Mouse (Mus musculus) heart, postnatal 25 days (tissue): ENCODE data around the gene Ripk3. TPM values are rescaled to one million over a fixed set of nuclear protein-coding genes. Genes with fewer than 3 reads are reported as not detected.
"Not testable (repeated sequence)": the region's sequence is repeated elsewhere in the genome, so short reads cannot be mapped to it uniquely, and the experiment has no call there.

Source experiments
- DNase-seq: peaks from one replicate; pipeline ENCODE4 v3.0.0; 2022; ENCODE audit warnings: low spot score
- intact Hi-C: fragments of 180-260 bp; cut with DNase I; formaldehyde crosslinking; loops from one replicate; pipeline ENCODE4 v1.15.1; 2025
- total RNA-seq, 2 experiments: library from RNA; stranded (reverse); gene quantifications; 2 replicates each; pipeline ENCODE4 v1.2.3; 2021

The Ripk3 gene
- total RNA-seq, 2 experiments from 2014 or later = 2.3 to 3.4 TPM

- intact Hi-C loops = no loop called here
- no peak for DNase-seq
Observed at GRCm38 (mm10) chr14:55765696-55766095, 23.0 kb downstream of the Ripk3 start, which contains the start of gene Ltb4r1. Gene Ltb4r1 (plus strand): TSS chr14:55765962.

- DNase-seq = no peak
Observed at GRCm38 (mm10) chr14:55763166-55763565, 25.5 kb downstream of the Ripk3 start.

GRCm38 (mm10) chr14:55762001-55762821 is 26.5 kb downstream of the Ripk3 start:
- intact Hi-C loops = no loop called here
- no peak for DNase-seq

More at GRCm38 (mm10) chr14:55763166-55763565, 25.5 kb downstream of the Ripk3 start:
- intact Hi-C loops = no loop called here

- DNase-seq = no peak
- intact Hi-C loops = no loop called here
Observed at GRCm38 (mm10) chr14:55761163-55761562, 27.5 kb downstream of the Ripk3 start, which contains the start of gene Ltb4r2. Gene Ltb4r2 (plus strand): TSS chr14:55761428.

GRCm38 (mm10) chr14:55760156-55760555 is 28.5 kb downstream of the Ripk3 start:
- peak; percentile 42 for DNase-seq
- intact Hi-C loops = not testable (repeated sequence)

- DNase-seq = no peak
- intact Hi-C loops = loop anchor here (5.0 to 10.0 kb wide), 2 partner anchors 131 to 264 kb away; partner anchors contain the start of gene Carmil3
Observed at GRCm38 (mm10) chr14:55758363-55758784, 30.3 kb downstream of the Ripk3 start, which contains the start of gene Cideb. Gene Cideb (minus strand): TSS chr14:55758458.

- DNase-seq = no peak
- intact Hi-C loops = loop anchor here (5.0 to 10.0 kb wide), 2 partner anchors 130 to 263 kb away; partner anchors contain the start of gene Carmil3
Observed at GRCm38 (mm10) chr14:55757566-55757965, 31.1 kb downstream of the Ripk3 start.

- DNase-seq = no peak
- intact Hi-C loops = no loop called here
Observed at GRCm38 (mm10) chr14:55747051-55747847, 41.4 kb downstream of the Ripk3 start.

GRCm38 (mm10) chr14:55745861-55746237 is 42.8 kb downstream of the Ripk3 start:
- intact Hi-C loops = loop anchor here (1.0 kb wide), 1 partner anchor 64 kb away; no protein-coding TSS in a partner anchor

GRCm38 (mm10) chr14:55745180-55745860 is 43.3 kb downstream of the Ripk3 start, which contains the start of the genes Dhrs1 and Nop9:
Gene Dhrs1 (minus strand): TSS chr14:55745690.
Gene Nop9 (plus strand): TSS chr14:55745693.
- peak; percentile 76 for DNase-seq
- intact Hi-C loops = loop anchor here (1.0 kb wide), 1 partner anchor 63 kb away; no protein-coding TSS in a partner anchor

More at GRCm38 (mm10) chr14:55745861-55746237, 42.8 kb downstream of the Ripk3 start:
- no peak for DNase-seq

GRCm38 (mm10) chr14:55743711-55744110 is 45.0 kb downstream of the Ripk3 start:
- DNase-seq = peak; percentile 64
- intact Hi-C loops = loop anchor here (2.0 kb wide), 1 partner anchor 115 kb away; no protein-coding TSS in a partner anchor

GRCm38 (mm10) chr14:55737086-55737687 is 51.5 kb downstream of the Ripk3 start:
- intact Hi-C loops = no loop called here

GRCm38 (mm10) chr14:55735758-55736157 is 52.9 kb downstream of the Ripk3 start:
- DNase-seq = no peak
- intact Hi-C loops = no loop called here

More at GRCm38 (mm10) chr14:55737086-55737687, 51.5 kb downstream of the Ripk3 start:
- DNase-seq = no peak

- intact Hi-C loops = no loop called here
- no peak for DNase-seq
Observed at GRCm38 (mm10) chr14:55735334-55735733, 53.3 kb downstream of the Ripk3 start.

Other genes with a start within 250 kb of the Ripk3 start
- gene Pck2, start 248.6 kb downstream of the Ripk3 start, total RNA-seq = 10 to 100 TPM; 11.7 to 14.3 TPM
- gene Dcaf11, start 228.9 kb downstream of the Ripk3 start, total RNA-seq = 100 to 1,000 TPM; 129 to 130 TPM
- gene A730061H03Rik, start 228.5 kb downstream of the Ripk3 start, total RNA-seq = under 1 TPM in 1 of 2 experiments, not detected in 1; 0.83 TPM
- gene Fitm1, start 213.2 kb downstream of the Ripk3 start, total RNA-seq = 100 to 1,000 TPM; 192 to 214 TPM
- gene Psme1, start 210.7 kb downstream of the Ripk3 start, total RNA-seq = 100 to 1,000 TPM; 249 to 283 TPM
- 10 to 100 TPM; 56.0 to 58.1 TPM for gene Emc9, start 203.6 kb downstream of the Ripk3 start, total RNA-seq
- gene Psme2, start 197.8 kb downstream of the Ripk3 start, total RNA-seq = 100 to 1,000 TPM in 1 of 2 experiments, 10 to 100 TPM in 1; 93.4 to 101 TPM
- 10 to 100 TPM; 25.7 to 31.3 TPM for gene Rnf31, start 197.2 kb downstream of the Ripk3 start, total RNA-seq
- 10 to 100 TPM; 10.1 to 11.8 TPM for gene Irf9, start 185.3 kb downstream of the Ripk3 start, total RNA-seq
- under 1 TPM; 0.23 to 0.36 TPM for gene Rec8, start 170.8 kb downstream of the Ripk3 start, total RNA-seq
- 10 to 100 TPM; 51.1 to 57.0 TPM for gene Ipo4, start 152.9 kb downstream of the Ripk3 start, total RNA-seq
- gene Gm49378, start 151.0 kb downstream of the Ripk3 start, total RNA-seq = 1 to 10 TPM; 3.0 to 3.4 TPM
- 10 to 100 TPM; 39.0 to 43.8 TPM for gene Tm9sf1, start 145.1 kb downstream of the Ripk3 start, total RNA-seq
- under 1 TPM; 0.56 to 0.60 TPM for gene Tssk4, start 138.7 kb downstream of the Ripk3 start, total RNA-seq
- 10 to 100 TPM; 53.0 to 53.4 TPM for gene Mdp1, start 128.4 kb downstream of the Ripk3 start, total RNA-seq
- 10 to 100 TPM in 1 of 2 experiments, 1 to 10 TPM in 1; 8.9 to 11.2 TPM for gene Gmpr2, start 116.9 kb downstream of the Ripk3 start, total RNA-seq
- 100 to 1,000 TPM; 252 to 263 TPM for gene Nedd8, start 116.7 kb downstream of the Ripk3 start, total RNA-seq
- 10 to 100 TPM; 10.0 to 10.7 TPM for gene Tinf2, start 107.0 kb downstream of the Ripk3 start, total RNA-seq
- gene Tgm1, start 74.9 kb downstream of the Ripk3 start, total RNA-seq = under 1 TPM; 0.18 to 0.36 TPM
- 10 to 100 TPM; 13.0 to 13.4 TPM for gene Rabggta, start 66.6 kb downstream of the Ripk3 start, total RNA-seq
- 10 to 100 TPM; 43.7 to 47.0 TPM for gene Dhrs1, start 43.2 kb downstream of the Ripk3 start, total RNA-seq
- 10 to 100 TPM in 1 of 2 experiments, 1 to 10 TPM in 1; 7.8 to 11.1 TPM for gene Nop9, start 43.2 kb downstream of the Ripk3 start, total RNA-seq
- gene Cideb, start 30.4 kb downstream of the Ripk3 start, total RNA-seq = under 1 TPM; 0.56 to 0.83 TPM
- gene Ltb4r2, start 27.4 kb downstream of the Ripk3 start, total RNA-seq = under 1 TPM; 0.06 to 0.13 TPM
- gene Ltb4r1, start 22.9 kb downstream of the Ripk3 start, total RNA-seq = under 1 TPM in 1 of 2 experiments, not detected in 1; 0.18 TPM
- 10 to 100 TPM; 18.2 to 23.8 TPM for gene Adcy4, start 4.8 kb downstream of the Ripk3 start, total RNA-seq
- 1 to 10 TPM; 3.9 to 5.5 TPM for gene Nfatc4, start 34.3 kb upstream of the Ripk3 start, total RNA-seq
- 1 to 10 TPM; 8.2 to 9.7 TPM for gene Nynrin, start 65.1 kb upstream of the Ripk3 start, total RNA-seq
- under 1 TPM in 1 of 2 experiments, not detected in 1; 0.14 TPM for gene Cbln3, start 95.5 kb upstream of the Ripk3 start, total RNA-seq
- 10 to 100 TPM; 11.6 to 13.5 TPM for gene Khnyn, start 96.1 kb upstream of the Ripk3 start, total RNA-seq
- 100 to 1,000 TPM; 107 to 108 TPM for gene Sdr39u1, start 111.4 kb upstream of the Ripk3 start, total RNA-seq
- 1 to 10 TPM; 1.0 to 2.5 TPM for gene Cma1, start 155.8 kb upstream of the Ripk3 start, total RNA-seq
- gene Cma2, start 162.1 kb upstream of the Ripk3 start, total RNA-seq = not detected
- gene Mcpt1, start 229.1 kb upstream of the Ripk3 start, total RNA-seq = not detected
- not detected for gene Mcpt9, start 241.6 kb upstream of the Ripk3 start, total RNA-seq